Mouse (Mus musculus): ENCODE measurements around the gene Crybg3.
"Not testable (repeated sequence)": the region's sequence is repeated elsewhere in the genome, so short reads cannot be mapped to it uniquely, and the experiment has no call there.

Gene Crybg3

GRCm38 (mm10) chr16:59529570-59529969 is 71.2 kb downstream of the Crybg3 start:
- no peak for DNase-seq

GRCm38 (mm10) chr16:59526939-59527338 is 73.8 kb downstream of the Crybg3 start:
- DNase-seq = no peak

GRCm38 (mm10) chr16:59521752-59522423 is 78.9 kb downstream of the Crybg3 start:
- DNase-seq = peak; percentile 6

- peak; percentile 36 for DNase-seq
These were observed 83.1 kb downstream of the Crybg3 start for GRCm38 (mm10) chr16:59517447-59518219.

- no peak for DNase-seq
These were observed 83.8 kb downstream of the Crybg3 start for GRCm38 (mm10) chr16:59516965-59517364.

GRCm38 (mm10) chr16:59515169-59515568 is 85.6 kb downstream of the Crybg3 start:
- no peak for DNase-seq

- DNase-seq = no peak
These were observed 90.9 kb downstream of the Crybg3 start for GRCm38 (mm10) chr16:59509830-59510229.

- no peak for DNase-seq
These were observed 101.6 kb downstream of the Crybg3 start for GRCm38 (mm10) chr16:59499180-59499579.

- no peak for DNase-seq
These were observed 102.8 kb downstream of the Crybg3 start for GRCm38 (mm10) chr16:59497947-59498346.

GRCm38 (mm10) chr16:59493199-59493598 is 107.6 kb downstream of the Crybg3 start:
- DNase-seq = no peak

GRCm38 (mm10) chr16:59487975-59488548 is 112.7 kb downstream of the Crybg3 start:
- no peak for DNase-seq

- no peak for DNase-seq
These were observed 113.5 kb downstream of the Crybg3 start for GRCm38 (mm10) chr16:59487239-59487638.

GRCm38 (mm10) chr16:59477955-59478354 is 122.8 kb downstream of the Crybg3 start:
- DNase-seq = no peak

GRCm38 (mm10) chr16:59474788-59475187 is 126.0 kb downstream of the Crybg3 start:
- peak; percentile 66 for DNase-seq

GRCm38 (mm10) chr16:59472546-59472945 is 128.2 kb downstream of the Crybg3 start:
- no peak for DNase-seq

- peak; percentile 86 for DNase-seq
These were observed 129.0 kb downstream of the Crybg3 start, which contains the start of gene Riox2 for GRCm38 (mm10) chr16:59471637-59472278. Riox2 (plus strand) TSS chr16:59471775.

GRCm38 (mm10) chr16:59469846-59470245 is 130.9 kb downstream of the Crybg3 start:
- DNase-seq = no peak

GRCm38 (mm10) chr16:59463973-59464372 is 136.8 kb downstream of the Crybg3 start:
- peak; percentile 6 for DNase-seq

GRCm38 (mm10) chr16:59463567-59463966 is 137.2 kb downstream of the Crybg3 start:
- no peak for DNase-seq

- DNase-seq = not testable (repeated sequence)
These were observed 141.4 kb downstream of the Crybg3 start for GRCm38 (mm10) chr16:59459259-59459861.

- no peak for DNase-seq
These were observed 149.0 kb downstream of the Crybg3 start for GRCm38 (mm10) chr16:59451813-59452212.

- no peak for DNase-seq
These were observed 151.7 kb downstream of the Crybg3 start for GRCm38 (mm10) chr16:59449092-59449491.

GRCm38 (mm10) chr16:59448181-59448580 is 152.6 kb downstream of the Crybg3 start:
- no peak for DNase-seq
